Mouse (Mus musculus): ENCODE data around the gene Ppp1r21. TPM values are rescaled to one million over a fixed set of nuclear protein-coding genes. Genes with fewer than 3 reads are reported as not detected.

Gene Ppp1r21
- polyA plus RNA-seq, 1 experiment from 2014 or later, result 47.8 TPM

DNA sequence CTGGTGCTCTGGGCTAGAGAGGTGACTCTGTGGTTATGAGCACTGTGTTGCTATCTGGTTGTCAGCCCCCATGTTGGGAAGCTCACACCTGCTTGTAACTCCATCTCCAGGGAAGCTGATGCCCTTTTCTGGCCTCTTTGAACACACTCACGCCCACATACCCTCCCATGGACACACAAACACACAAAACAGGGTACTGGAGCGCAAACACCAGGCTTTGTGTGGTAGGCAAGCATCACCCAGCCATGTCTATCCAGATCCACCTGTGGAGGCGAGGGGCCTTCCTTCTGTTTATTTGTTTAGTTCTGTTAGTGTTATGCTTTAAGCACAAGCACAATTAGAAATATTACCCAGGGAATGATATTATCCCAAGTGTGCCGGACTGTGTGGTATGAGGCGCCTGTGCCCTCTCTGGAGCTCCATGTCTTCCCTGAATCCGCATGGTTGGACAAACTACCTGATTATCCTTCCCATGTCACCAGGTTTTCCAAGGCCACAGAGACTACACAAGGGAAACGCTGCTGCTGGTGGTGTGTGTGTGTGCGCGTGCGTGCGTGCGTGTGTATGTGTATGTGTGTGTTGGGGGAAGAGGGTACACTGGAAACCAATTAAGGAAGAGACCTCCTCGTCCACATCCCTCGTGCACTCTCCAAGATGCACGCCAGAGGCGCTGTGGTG is 66.8 kb downstream of the Ppp1r21 start:
- peak; percentile 81 for DNase-seq (ENCODE audit: low spot score)
- Histone ChIP-seq H3K4me1 (replicated peaks; ENCODE audit: control insufficient read depth, insufficient read depth, low read length) (0 out of 2 replicates have a peak, but pooled peaks cover 11% of the 10 kb centered on the region), H3K27ac (no peak overlapping the region), H3K4me3 (replicated peaks; ENCODE audit: low read length) (peak overlapping the region; percentile 49), H3K9ac (peak overlapping the region; percentile 63; the same call in 1 of the 2 replicates), H3K9me3 (ENCODE audit: control insufficient read depth, low read length) (no peaks in the 10 kb centered on the region), H3K4me2 (replicated peaks) (peak overlapping the region; percentile 72), H3K36me3 (replicated peaks; ENCODE audit: control insufficient read depth, insufficient read depth) (peaks cover 8% of the 10 kb centered on the region), H3K27me3 (ENCODE audit: control insufficient read depth, insufficient read depth, low read length) (no peaks in the 10 kb centered on the region)
- ATAC-seq (ENCODE audit: low FRiP score), result peak; percentile 3; the same call in 1 of the 2 replicates
- WGBS, result 33% methylated on average over 16 of the region's 16 CpGs

DNA sequence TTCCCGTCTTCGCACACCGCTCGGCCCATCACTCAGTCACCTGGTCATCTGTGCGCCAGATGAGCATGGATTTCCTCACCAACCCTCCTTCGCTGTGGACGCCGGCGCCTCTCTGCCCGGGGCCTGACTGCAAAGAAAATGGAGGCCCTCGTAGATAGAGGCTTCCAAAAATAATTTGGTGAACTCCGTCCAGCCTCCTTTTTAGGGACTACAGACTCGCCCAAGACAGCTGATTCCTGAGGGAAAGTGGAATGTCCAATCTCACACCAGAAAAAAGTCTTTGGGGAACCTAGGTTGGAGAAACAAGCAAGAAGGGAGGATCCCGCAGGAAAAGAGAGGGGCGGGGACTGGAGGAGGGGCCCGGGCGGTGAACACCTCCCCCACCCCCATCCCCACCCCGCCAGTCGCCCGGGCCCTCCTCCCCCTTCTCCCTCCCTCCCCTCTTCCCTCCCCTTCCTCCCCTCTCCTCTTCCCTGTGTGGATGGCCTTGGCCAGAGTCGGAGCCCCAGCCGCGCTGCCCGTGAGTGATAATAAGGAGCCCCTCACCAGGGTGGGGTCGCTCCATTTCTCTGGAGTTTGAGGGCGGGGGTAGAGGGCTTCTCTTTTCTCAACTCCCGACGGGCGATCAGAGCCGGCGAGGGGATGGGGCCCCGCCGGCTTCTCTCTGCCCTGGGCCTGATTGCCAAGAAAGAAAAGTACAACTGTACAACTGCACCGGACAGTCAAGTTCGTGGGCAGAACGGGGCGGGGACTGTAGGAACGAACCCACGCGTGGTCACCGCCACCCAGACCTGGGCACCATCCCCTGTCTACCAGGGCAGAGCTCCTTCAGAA is 67.5 kb downstream of the Ppp1r21 start, which contains the start of gene Ston1:
Ston1 (plus strand) TSS at position 463 of the 834 bp plus-strand sequence.
- ATAC-seq (ENCODE audit: low FRiP score), result peak; percentile 85
- Histone ChIP-seq H3K9ac (peak within 1 kb of the TSS; percentile 63), H3K27ac (peak within 1 kb of the TSS; percentile 67), H3K9me3 (ENCODE audit: control insufficient read depth, low read length) (no peaks in the 10 kb centered on the region), H3K4me2 (replicated peaks) (peak within 1 kb of the TSS; percentile 72), H3K27me3 (ENCODE audit: control insufficient read depth, insufficient read depth, low read length) (no peaks in the 10 kb centered on the region), H3K36me3 (replicated peaks; ENCODE audit: control insufficient read depth, insufficient read depth) (0 out of 2 replicates have a peak, but pooled peaks cover under 1% of the 10 kb centered on the region), H3K4me3 (replicated peaks; ENCODE audit: low read length) (peak within 1 kb of the TSS; percentile 49), H3K4me1 (replicated peaks; ENCODE audit: control insufficient read depth, insufficient read depth, low read length) (0 out of 2 replicates have a peak, but pooled peaks cover 11% of the 10 kb centered on the region)
- WGBS, result under 1% methylated on average over 40 of the region's 41 CpGs
- peak; percentile 41 for DNase-seq (ENCODE audit: low spot score)

DNA sequence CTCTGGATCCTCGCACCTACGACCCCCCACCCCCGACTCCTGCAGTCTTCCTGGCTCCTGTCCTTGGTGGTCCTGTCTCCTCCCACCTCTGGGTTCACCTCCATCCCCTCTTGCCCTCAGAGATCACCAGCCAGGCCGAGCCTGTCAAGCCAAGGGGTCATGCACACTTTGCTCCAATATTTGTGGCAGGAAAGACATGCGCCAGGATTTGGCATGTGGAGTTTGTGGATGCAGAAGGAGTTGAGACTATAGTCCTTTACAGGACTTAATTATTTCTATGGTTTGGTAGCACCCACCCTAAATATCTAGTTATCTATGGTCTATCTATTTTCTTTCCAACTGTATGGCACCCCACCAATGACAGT is 68.1 kb downstream of the Ppp1r21 start:
- no peak for ATAC-seq (ENCODE audit: low FRiP score)
- Histone ChIP-seq H3K4me1 (replicated peaks; ENCODE audit: control insufficient read depth, insufficient read depth, low read length) (0 out of 2 replicates have a peak, but pooled peaks cover 11% of the 10 kb centered on the region), H3K36me3 (replicated peaks; ENCODE audit: control insufficient read depth, insufficient read depth) (no peaks in the 10 kb centered on the region), H3K27me3 (ENCODE audit: control insufficient read depth, insufficient read depth, low read length) (no peaks in the 10 kb centered on the region), H3K4me3 (replicated peaks; ENCODE audit: low read length) (peak overlapping the region; percentile 49), H3K4me2 (replicated peaks) (peak overlapping the region; percentile 72), H3K9ac (peak overlapping the region; percentile 63), H3K27ac (peak overlapping the region; percentile 26; the same call in 1 of the 2 replicates), H3K9me3 (ENCODE audit: control insufficient read depth, low read length) (no peaks in the 10 kb centered on the region)
- WGBS, result 7% methylated on average over 5 of the region's 5 CpGs
- DNase-seq (ENCODE audit: low spot score), result no peak

DNA sequence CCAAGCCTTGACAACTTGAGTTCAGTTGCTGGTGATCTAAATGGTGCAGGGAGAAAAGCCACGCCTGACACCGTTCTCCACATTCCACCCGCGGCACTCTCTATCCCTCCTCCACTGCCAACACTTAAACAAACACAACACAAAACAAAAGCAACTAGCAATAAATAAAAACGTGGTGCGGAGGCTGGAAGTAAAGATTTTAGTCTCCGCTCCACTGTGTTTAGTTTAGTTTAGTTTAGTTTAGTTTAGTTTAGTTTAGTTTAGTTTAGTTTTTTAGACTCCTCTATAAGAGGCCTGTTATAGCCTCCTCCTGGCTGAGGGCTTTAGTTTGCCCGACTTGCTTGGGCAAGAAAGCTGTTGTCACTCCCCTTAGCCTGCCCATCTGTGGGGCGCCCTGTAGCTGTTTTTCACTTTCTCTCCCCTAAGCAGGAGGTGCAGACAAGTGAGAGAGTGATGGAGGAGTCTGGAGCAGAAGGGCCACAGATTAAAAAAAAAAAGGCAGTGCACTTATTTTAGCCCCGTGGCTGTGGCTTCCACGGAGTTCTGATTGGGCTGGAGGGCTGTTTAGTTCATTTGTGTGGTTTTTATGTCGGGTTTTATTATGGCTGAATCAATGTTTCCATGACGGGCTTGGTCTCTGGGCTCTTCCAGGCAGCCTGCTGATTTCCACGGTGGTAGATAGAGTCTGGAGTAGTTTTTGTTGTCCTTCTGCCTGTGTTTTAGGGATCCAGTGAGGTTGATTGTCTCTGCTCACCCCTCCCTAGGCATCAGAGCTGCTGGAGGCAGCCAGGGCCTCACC is 68.9 kb downstream of the Ppp1r21 start:
- Histone ChIP-seq H3K27ac (no peak overlapping the region), H3K27me3 (ENCODE audit: control insufficient read depth, insufficient read depth, low read length) (no peaks in the 10 kb centered on the region), H3K36me3 (replicated peaks; ENCODE audit: control insufficient read depth, insufficient read depth) (no peaks in the 10 kb centered on the region), H3K9me3 (ENCODE audit: control insufficient read depth, low read length) (no peaks in the 10 kb centered on the region), H3K4me3 (replicated peaks; ENCODE audit: low read length) (no peak overlapping the region; the same call in 1 of the 2 replicates), H3K9ac (peak overlapping the region; percentile 11; the same call in 1 of the 2 replicates), H3K4me2 (replicated peaks) (peak overlapping the region; percentile 72), H3K4me1 (replicated peaks; ENCODE audit: control insufficient read depth, insufficient read depth, low read length) (0 out of 2 replicates have a peak, but pooled peaks cover 11% of the 10 kb centered on the region)
- ATAC-seq (ENCODE audit: low FRiP score), result no peak
- DNase-seq (ENCODE audit: low spot score), result no peak
- WGBS, result 16% methylated on average over 14 of the region's 14 CpGs

DNA sequence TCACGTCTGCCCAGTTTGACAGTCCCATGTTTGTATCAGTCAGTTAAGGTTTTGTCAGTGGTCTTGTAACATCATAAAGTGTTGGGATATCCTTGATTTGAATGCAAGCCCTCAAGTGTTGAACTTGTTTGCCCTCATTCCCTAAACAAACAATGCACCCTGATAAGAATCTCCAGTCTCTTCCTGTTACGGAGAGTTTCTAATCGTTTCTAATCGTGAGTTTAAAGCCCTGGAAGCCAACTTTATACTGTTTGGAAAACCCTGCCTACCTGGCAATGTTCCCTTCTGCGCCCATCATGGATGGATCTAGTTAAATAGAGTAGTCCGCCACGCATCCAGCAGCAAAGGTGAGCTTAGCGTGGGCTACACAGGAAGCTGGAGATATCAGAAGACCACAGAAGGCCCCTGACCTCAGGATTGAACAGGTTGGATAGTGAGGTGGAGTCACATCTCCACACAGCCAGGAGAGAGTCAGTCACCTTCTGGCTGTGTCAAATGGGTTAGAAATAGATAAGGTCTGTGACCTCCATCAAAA is 70.6 kb downstream of the Ppp1r21 start:
- WGBS, result 88% methylated on average over 8 of the region's 8 CpGs
- Histone ChIP-seq H3K4me1 (replicated peaks; ENCODE audit: control insufficient read depth, insufficient read depth, low read length) (0 out of 2 replicates have a peak, but pooled peaks cover 11% of the 10 kb centered on the region), H3K4me2 (replicated peaks) (no peak overlapping the region), H3K9ac (no peak overlapping the region), H3K36me3 (replicated peaks; ENCODE audit: control insufficient read depth, insufficient read depth) (no peaks in the 10 kb centered on the region), H3K9me3 (ENCODE audit: control insufficient read depth, low read length) (no peaks in the 10 kb centered on the region), H3K27me3 (ENCODE audit: control insufficient read depth, insufficient read depth, low read length) (no peaks in the 10 kb centered on the region), H3K4me3 (replicated peaks; ENCODE audit: low read length) (no peak overlapping the region), H3K27ac (no peak overlapping the region)
- DNase-seq (ENCODE audit: low spot score) (no peak), ATAC-seq (ENCODE audit: low FRiP score) (no peak)

DNA sequence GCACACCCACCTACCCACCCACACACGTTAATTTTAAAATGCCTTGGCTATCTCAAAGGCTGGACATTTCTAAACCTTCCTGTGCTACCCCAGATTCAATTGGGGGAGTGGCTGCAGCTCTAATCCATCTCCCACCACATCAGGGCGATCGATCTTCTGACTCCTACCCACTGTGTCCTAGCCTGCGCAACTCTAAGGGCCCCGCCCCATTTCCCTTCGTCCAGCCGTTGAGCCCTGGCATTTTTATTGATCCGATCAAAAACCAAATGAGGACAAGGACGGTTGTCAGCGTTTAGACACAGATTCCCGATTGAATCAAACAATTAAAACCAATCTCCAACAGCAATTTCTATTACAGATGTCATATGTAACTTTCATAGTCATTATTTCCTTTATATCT is 74.0 kb downstream of the Ppp1r21 start:
- WGBS, result 85% methylated on average over 11 of the region's 11 CpGs

DNA sequence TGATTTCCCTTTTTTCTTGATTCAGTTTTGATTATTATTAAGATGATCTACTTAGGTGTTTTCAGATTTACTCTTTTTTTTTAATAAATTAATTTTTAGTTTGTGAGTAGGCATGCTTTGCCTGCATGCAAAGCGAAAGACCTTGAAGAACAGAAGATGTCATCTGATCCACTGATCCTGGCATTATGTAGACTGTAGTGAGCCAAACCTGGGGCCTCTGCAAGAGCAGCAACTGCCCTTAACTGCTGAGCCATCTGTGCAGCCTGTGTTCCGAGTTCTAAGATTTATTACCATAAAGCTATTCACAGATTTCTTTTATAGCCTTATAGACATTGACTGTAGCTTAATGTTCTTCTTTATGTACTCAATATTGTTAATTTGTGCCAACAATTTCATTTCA is 76.1 kb downstream of the Ppp1r21 start:
- no peaks in the 10 kb centered on the region for H3K36me3 ChIP-seq (replicated peaks; ENCODE audit: control insufficient read depth, insufficient read depth)
- WGBS, result 88% methylated on average over 2 of the region's 2 CpGs
- H3K9ac ChIP-seq, result no peak overlapping the region
- H3K4me1 ChIP-seq (replicated peaks; ENCODE audit: control insufficient read depth, insufficient read depth, low read length), result no peaks in the 10 kb centered on the region
- no peaks in the 10 kb centered on the region for H3K27me3 ChIP-seq (ENCODE audit: control insufficient read depth, insufficient read depth, low read length)
- ATAC-seq (ENCODE audit: low FRiP score) (no peak), DNase-seq (ENCODE audit: low spot score) (no peak)
- no peak overlapping the region for H3K4me2 ChIP-seq (replicated peaks)
- no peak overlapping the region for H3K27ac ChIP-seq
- H3K4me3 ChIP-seq (replicated peaks; ENCODE audit: low read length), result no peak overlapping the region
- H3K9me3 ChIP-seq (ENCODE audit: control insufficient read depth, low read length), result no peaks in the 10 kb centered on the region

More for the DNA sequence above, 74.0 kb downstream of the Ppp1r21 start:
- no peaks in the 10 kb centered on the region for H3K4me1 ChIP-seq (replicated peaks; ENCODE audit: control insufficient read depth, insufficient read depth, low read length)
- no peaks in the 10 kb centered on the region for H3K36me3 ChIP-seq (replicated peaks; ENCODE audit: control insufficient read depth, insufficient read depth)
- DNase-seq (ENCODE audit: low spot score), result no peak
- H3K27ac ChIP-seq, result no peak overlapping the region
- no peak overlapping the region for H3K4me2 ChIP-seq (replicated peaks)
- ATAC-seq (ENCODE audit: low FRiP score), result no peak
- no peak overlapping the region for H3K9ac ChIP-seq
- no peak overlapping the region for H3K4me3 ChIP-seq (replicated peaks; ENCODE audit: low read length)
- H3K9me3 ChIP-seq (ENCODE audit: control insufficient read depth, low read length), result no peaks in the 10 kb centered on the region
- no peaks in the 10 kb centered on the region for H3K27me3 ChIP-seq (ENCODE audit: control insufficient read depth, insufficient read depth, low read length)

DNA sequence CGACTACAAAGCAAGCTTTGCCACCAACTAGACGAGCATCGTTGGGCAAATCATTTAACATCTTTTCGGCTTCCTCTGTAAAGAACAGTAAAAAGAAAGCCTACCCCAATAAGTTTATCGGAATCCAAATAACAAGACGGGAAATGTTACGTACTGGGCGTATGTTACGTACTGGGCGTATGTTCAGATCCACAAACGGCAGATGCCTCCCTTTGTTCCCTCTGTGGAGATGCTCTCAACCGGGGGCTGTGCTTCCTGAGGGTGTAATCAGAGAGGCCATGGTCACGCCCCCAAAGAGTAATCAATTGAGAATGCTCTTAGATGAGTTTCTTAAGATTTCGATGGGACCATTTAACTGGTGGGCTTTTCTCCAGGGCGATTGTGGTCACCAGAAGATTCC is 79.4 kb downstream of the Ppp1r21 start:
- WGBS, result 81% methylated on average over 15 of the region's 15 CpGs
- DNase-seq (ENCODE audit: low spot score) (no peak), ATAC-seq (ENCODE audit: low FRiP score) (no peak)
- Histone ChIP-seq H3K27me3 (ENCODE audit: control insufficient read depth, insufficient read depth, low read length) (no peaks in the 10 kb centered on the region), H3K9me3 (ENCODE audit: control insufficient read depth, low read length) (no peaks in the 10 kb centered on the region), H3K36me3 (replicated peaks; ENCODE audit: control insufficient read depth, insufficient read depth) (no peaks in the 10 kb centered on the region), H3K4me3 (replicated peaks; ENCODE audit: low read length) (no peak overlapping the region), H3K4me1 (replicated peaks; ENCODE audit: control insufficient read depth, insufficient read depth, low read length) (no peaks in the 10 kb centered on the region), H3K4me2 (replicated peaks) (no peak overlapping the region), H3K27ac (no peak overlapping the region), H3K9ac (no peak overlapping the region)

Measured in hindbrain, embryonic 14.5 days (tissue).